13 mouse cellular contexts compared by ENCODE assay signal in genomic region chr5:112560869-112561499, GRCm38 (mm10). TPM values are rescaled to one million over a fixed set of nuclear protein-coding genes. Genes with fewer than 3 reads are reported as not detected.
A peak's percentile ranks its signal among the peaks of the same experiment; 100 is the strongest.
DNase-seq lines count a peak whose midpoint lies in the region; ATAC-seq and TF ChIP-seq lines count a peak whose summit lies in the region.
"Had no signal": no experiment of that assay in that cellular context is flagged by ENCODE, and none has a peak within 500 bp of the region (broad histone marks: within the 10 kb centered on the region; RNA-seq: fewer than 3 reads in every experiment).

No protein-coding gene starts in this region.

- peaks cover 47% of the 10 kb centered on the region for H3K4me1 ChIP-seq in forebrain, embryonic 15.5 days
- H3K4me1 ChIP-seq in hindbrain, postnatal 0 days (ENCODE audit: insufficient read depth, low read length), result peaks cover 18% of the 10 kb centered on the region; the same call in 1 of the 2 replicates
- H3K4me1 ChIP-seq in neural tube, embryonic 13.5 days (replicated peaks), result peaks cover 55% of the 10 kb centered on the region

- no peaks in the 10 kb centered on the region for H3K9me3 ChIP-seq in forebrain, embryonic 15.5 days
- no peaks in the 10 kb centered on the region for H3K9me3 ChIP-seq in hindbrain, postnatal 0 days (ENCODE audit: low read length)
- H3K9me3 ChIP-seq in neural tube, embryonic 13.5 days, result no peaks in the 10 kb centered on the region

- ATAC-seq in forebrain, embryonic 15.5 days (replicated peaks), result peak; percentile 41
- ATAC-seq in hindbrain, postnatal 0 days, result peak; percentile 46; the same call in 1 of the 2 replicates
- peak; percentile 57 for ATAC-seq in neural tube, embryonic 13.5 days (ENCODE audit: low read depth)

- no peaks in the 10 kb centered on the region for H3K27me3 ChIP-seq in forebrain, embryonic 15.5 days
- no peaks in the 10 kb centered on the region for H3K27me3 ChIP-seq in hindbrain, postnatal 0 days (ENCODE audit: insufficient read depth, low read length)
- H3K27me3 ChIP-seq in neural tube, embryonic 13.5 days, result peaks cover 7% of the 10 kb centered on the region; the same call in 1 of the 2 replicates
- H3K27me3 ChIP-seq: CH12.LX had no signal

- no peak overlapping the region for H3K9ac ChIP-seq in forebrain, embryonic 15.5 days (replicated peaks)
- 0 out of 2 replicates have a peak overlapping the region, but pooled peaks have one; percentile 13 for H3K9ac ChIP-seq in hindbrain, postnatal 0 days (replicated peaks; ENCODE audit: low read length)
- H3K9ac ChIP-seq in neural tube, embryonic 13.5 days, result peak overlapping the region; percentile 22; the same call in 1 of the 2 replicates

- peak overlapping the region; percentile 48 for H3K27ac ChIP-seq in forebrain, embryonic 15.5 days (replicated peaks)
- H3K27ac ChIP-seq in hindbrain, postnatal 0 days, result 0 out of 2 replicates have a peak overlapping the region, but pooled peaks have one; percentile 23
- H3K27ac ChIP-seq in neural tube, embryonic 13.5 days (replicated peaks), result peak overlapping the region; percentile 75

- H3K36me3 ChIP-seq in forebrain, embryonic 15.5 days, result 0 out of 2 replicates have a peak, but pooled peaks cover 2% of the 10 kb centered on the region
- H3K36me3 ChIP-seq in hindbrain, postnatal 0 days (ENCODE audit: insufficient read depth, low read length), result no peaks in the 10 kb centered on the region
- H3K36me3 ChIP-seq in neural tube, embryonic 13.5 days, result no peaks in the 10 kb centered on the region

- 19% methylated on average over 15 of the region's 15 CpGs for WGBS in forebrain, embryonic 15.5 days
- 33% methylated on average over 15 of the region's 15 CpGs for WGBS in hindbrain, postnatal 0 days
- 17% methylated on average over 15 of the region's 15 CpGs for WGBS in neural tube, embryonic 13.5 days

- no peak overlapping the region; the same call in 1 of the 2 replicates for H3K4me2 ChIP-seq in forebrain, embryonic 15.5 days (replicated peaks)
- no peak overlapping the region for H3K4me2 ChIP-seq in hindbrain, postnatal 0 days (ENCODE audit: low read depth, low read length)
- H3K4me2 ChIP-seq in neural tube, embryonic 13.5 days, result peak overlapping the region; percentile 14

- peak; percentile 37 for DNase-seq in embryo, embryonic 11 days
- no peak for DNase-seq in embryo, embryonic 10 days (ENCODE audit: low spot score)
- DNase-seq in hindbrain, postnatal 0 days (ENCODE audit: low spot score), result no peak
- no peak for DNase-seq in kidney, adult 18-20 months
- no peak for DNase-seq in cerebellum, postnatal 14 days
- DNase-seq in left cerebral cortex, postnatal 4 days, result no peak
- DNase-seq: cerebellum, adult 11 months; kidney, adult 2 months; lung, postnatal 36 days had no signal

- intact Hi-C loops in left cerebral cortex, postnatal 4 days (cut with DNase I), result no loop called here

- TF ChIP-seq CTCF in hindbrain, postnatal 0 days (IDR thresholded peaks at IDR 0.05; ENCODE audit: low read depth), result no peak

- H3K4me3 ChIP-seq in forebrain, embryonic 15.5 days, result no peak overlapping the region
- H3K4me3 ChIP-seq in hindbrain, postnatal 0 days (ENCODE audit: low read length), result no peak overlapping the region
- H3K4me3 ChIP-seq in neural tube, embryonic 13.5 days, result no peak overlapping the region

RNA-seq across cellular contexts. Expression of gene Sez6l, which starts 16.0 kb away (rescaled TPM):
- 33.1 and 33.3 TPM in 2 replicates for polyA plus RNA-seq in forebrain, embryonic 15.5 days (2015; fragmentation: Nextera tagmentation; extraction: Ambion mirVana)
- 80.1 and 93.5 TPM in 2 replicates for total RNA-seq in hindbrain, postnatal 0 days (2014; rRNA removed)
- 39.5 and 43.5 TPM in 2 replicates for polyA plus RNA-seq in hindbrain, postnatal 0 days (2015; fragmentation: Nextera tagmentation; extraction: Ambion mirVana)
- polyA plus RNA-seq in neural tube, embryonic 13.5 days (2015; fragmentation: Nextera tagmentation; extraction: Ambion mirVana), result 21.8 and 24.8 TPM in 2 replicates
- 100 to 1,000 TPM; 130 to 156 TPM for total RNA-seq in left cerebral cortex, postnatal 4 days (2021)
- total RNA-seq: CH12.LX; common myeloid progenitor, adult 5-6 weeks had no signal

Comparison
In these comparisons a context has a peak if more than half of its experiments do, and no peak if none do; other contexts are left out.
1. H3K27ac ChIP-seq: peak in every context shown above with its lines; median percentile 75 in neural tube, embryonic 13.5 days; 48 in forebrain, embryonic 15.5 days; 23 in hindbrain, postnatal 0 days.